Mouse (Mus musculus): Measurements from ENCODE around the gene Bax. TPM values are rescaled to one million over a fixed set of nuclear protein-coding genes. Genes with fewer than 3 reads are reported as not detected.

The Bax gene
- total RNA-seq, 2 experiments from 2014 or later, result 21.5 to 29.6 TPM

DNA sequence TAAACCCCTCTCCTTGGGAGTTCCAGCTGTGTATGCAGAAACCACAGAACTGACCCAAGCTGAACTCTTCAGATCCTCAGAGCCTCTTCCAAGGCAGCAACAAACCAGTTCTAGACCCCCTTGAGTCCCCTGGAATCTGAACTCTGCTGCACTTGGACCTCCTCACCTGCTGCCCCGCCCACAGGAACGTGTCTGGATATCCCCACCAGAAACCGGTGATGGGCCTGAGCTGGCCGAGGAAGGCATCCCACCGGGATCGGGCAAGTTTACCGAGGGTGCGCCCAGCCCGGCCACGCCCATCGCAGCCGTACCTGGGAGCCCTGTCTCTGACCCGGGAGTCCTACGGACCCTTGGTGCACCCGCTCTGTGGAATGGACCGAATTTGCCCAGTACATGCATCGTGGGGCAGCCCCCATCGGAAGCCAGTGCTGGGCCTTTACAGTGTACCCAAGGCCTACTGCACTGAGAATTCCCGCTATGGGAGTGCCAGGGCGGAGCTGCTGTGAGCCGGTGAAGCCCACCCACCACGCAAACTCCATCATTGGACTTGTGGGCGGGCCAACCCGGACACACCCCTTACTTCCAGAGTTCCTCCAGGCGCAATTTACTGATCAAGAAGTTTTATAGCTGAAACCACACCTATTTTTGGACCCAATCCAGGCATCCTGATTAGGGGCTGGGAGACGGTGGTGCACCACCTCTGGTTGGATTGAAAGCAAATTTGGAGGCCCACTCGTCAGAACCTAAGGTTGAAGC, 46.7 kb downstream of the Bax start:
- ATAC-seq (replicated peaks; ENCODE audit: poor library complexity), result no peak

DNA sequence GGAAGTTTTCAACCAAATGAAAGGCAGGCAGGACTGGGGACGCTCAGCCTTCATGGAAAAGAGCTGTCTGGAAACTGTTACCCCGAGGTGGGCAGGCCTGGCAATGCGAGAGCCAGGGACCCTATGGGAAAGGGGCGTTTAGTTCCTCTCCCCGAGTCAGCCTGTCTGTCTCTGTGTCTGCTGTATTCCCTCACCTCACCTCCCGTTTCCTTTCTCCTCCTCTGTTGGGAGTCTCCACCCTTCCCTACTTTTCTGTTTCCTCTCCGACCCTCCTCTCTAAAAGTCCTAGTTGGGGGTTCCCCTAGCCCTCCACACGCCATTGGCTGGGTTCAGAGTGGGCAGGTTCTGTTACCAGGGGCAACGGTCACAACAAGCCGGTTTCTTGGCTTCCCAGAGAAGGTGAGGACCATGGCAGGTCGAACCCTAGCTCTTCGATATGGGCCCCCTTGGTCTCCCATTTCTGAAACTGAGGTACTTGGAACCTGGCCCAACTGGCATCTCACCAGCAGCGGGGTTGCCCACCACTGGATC, 48.7 kb downstream of the Bax start:
- ATAC-seq (replicated peaks; ENCODE audit: poor library complexity), result no peak

DNA sequence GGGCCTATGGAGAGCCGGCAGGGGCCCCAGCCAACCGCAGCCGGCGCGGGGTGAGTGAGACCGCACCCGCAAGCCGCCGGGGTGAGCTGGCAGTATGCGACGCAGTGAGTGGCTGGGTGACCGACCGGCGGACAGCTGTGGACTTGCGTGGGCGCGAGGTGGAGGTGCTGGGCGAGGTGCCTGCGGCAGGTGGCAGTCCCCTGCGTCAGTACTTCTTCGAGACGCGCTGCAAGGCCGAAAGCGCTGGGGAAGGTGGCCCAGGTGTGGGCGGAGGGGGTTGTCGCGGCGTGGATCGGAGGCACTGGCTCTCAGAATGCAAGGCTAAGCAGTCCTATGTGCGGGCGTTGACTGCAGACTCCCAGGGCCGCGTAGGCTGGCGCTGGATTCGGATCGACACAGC, 51.1 kb downstream of the Bax start:
- no peak for ATAC-seq (replicated peaks; ENCODE audit: poor library complexity)

DNA sequence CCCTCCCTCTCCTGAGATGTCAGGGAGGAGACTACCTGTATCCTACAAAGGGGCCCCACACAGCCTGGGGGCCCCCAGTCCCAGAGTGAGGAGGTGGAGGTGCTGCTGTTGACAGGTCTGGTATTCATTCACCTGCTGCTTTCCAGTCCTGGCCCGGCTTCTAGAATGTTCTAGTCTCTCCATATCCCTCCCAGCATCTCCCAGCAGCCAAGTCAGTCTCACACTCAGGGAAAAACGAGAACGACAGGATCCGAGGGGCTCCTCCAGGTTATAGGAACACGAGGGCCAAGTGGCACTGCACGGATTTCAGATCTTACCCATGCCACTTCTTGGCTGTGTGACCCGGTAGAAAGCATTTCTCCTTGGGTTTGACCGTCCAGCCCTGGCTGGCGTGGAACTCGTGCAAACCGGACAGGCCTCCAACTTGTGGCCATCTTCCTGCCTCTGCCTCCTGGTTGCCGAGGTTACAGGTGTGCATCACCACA, 51.9 kb downstream of the Bax start:
- ATAC-seq (replicated peaks; ENCODE audit: poor library complexity), result no peak

DNA sequence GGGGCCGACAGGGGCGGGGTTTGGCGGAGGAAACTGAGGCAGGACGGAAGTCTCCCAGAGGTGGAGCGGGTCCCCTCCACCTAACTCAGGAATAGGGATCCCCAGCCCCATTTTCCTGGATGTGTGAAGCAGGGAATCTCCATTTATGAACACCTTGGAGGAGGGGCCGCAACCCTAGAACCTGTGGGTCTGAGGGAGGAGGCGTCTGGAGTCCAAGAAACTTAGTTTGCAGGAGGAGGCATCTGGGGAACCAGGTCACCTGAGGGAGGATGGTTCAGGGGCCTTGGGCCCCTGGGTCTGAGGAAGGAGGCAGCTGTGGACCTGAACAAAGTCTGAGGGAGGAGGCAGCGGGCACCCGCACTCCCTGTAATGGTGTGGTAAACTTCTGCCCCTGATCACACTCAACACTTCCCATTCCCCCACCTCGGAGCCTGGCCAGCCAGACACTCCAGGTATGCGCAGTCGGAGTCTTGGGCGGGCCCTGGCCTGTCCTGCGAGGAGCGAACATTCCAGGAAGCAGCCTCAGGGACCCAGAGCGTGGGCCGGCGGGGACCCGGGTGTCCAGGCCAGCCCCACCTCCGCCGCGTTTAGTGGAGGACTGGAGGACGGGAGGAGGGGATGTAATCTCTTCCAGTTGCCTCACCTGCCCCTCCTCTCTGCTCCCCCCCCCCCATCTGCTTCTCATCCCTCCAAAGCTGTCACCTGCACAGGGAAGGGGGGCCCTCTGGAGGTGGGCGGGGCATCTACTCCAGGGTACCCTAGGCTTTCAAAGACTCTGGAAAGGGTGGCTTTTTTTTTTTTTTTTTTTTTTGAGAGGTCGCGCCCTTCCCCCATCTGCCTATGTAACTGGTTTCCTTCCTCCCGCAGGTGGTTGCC, 52.6 kb downstream of the Bax start:
- ATAC-seq (replicated peaks; ENCODE audit: poor library complexity), result no peak

DNA sequence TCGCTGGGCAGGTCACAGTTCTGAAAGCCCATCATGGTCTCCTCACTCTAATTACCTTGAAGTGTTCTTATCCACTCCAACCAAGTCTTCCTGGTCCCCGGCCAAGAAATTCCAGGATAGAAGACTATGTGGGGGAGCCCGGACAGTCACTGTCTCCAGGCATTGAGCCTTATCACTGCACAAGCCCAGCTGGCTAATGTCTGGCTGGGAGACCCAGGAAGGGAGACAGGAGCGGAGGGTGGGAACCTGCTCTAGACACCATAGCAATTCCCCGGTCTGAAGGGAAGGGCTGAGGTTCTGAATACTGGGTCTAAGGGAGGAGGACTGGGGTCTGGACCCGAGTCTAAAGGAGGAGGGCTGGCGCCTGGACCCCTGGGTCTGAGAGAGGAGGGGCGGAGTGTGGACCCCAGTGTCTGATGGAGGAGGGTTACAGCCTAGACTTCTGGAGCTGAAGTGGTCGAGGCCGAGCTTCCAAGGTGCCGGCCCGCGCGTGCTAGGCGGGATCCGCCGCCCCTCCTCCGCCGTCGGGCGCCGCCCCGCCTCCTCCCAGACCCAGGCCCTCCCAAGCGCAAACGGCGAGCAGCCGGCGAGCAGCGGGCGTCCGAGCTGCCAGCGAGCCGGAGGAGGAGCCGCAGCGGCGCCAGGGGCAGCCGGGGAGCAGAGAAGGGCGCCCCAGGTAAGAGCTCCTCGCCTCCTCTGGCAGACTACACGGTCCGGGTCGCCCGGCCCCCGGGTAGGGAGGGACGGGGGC, 53.4 kb downstream of the Bax start, which contains the start of gene Ntf5:
TSS of gene Ntf5 (plus strand) at position 583 of the 751 bp plus-strand sequence.
- no peak for ATAC-seq (replicated peaks; ENCODE audit: poor library complexity)

DNA sequence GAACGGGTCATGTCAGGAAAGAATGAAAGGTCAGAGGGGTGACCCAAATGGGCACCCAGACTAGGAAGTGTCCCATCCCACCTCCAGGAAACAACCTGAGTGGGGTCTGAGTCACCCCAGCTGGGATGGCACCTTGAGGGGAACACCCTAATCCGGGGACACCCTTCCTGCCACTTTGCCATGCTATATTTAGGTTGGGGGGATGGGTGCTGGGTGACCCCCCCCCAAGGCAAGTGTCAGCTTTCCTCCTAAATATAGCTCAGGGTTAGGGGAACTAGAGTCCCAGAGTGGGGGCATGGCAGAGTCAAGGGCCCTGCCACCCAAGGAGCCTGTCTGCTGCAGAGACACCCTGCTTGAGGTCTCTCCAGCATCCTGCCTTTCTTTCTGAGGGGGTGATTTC, 54.3 kb downstream of the Bax start:
- no peak for ATAC-seq (replicated peaks; ENCODE audit: poor library complexity)

Other genes starting within 250 kb of the Bax start
Only the 30 nearest of the 33 such genes appear.
- 104 and 124 TPM in 2 replicates for gene Cd37, start 227.8 kb downstream of the Bax start, total RNA-seq (2015)
- 76.6 and 81.9 TPM in 2 replicates for gene Cd37, start 227.8 kb downstream of the Bax start, total RNA-seq (2017)
- not detected in 2 replicates for gene Slc6a16, start 225.8 kb downstream of the Bax start, total RNA-seq (2015)
- gene Slc6a16, start 225.8 kb downstream of the Bax start, total RNA-seq (2017), result not detected in 2 replicates
- 0.10 TPM in 1 of 2 replicates, not detected in the other for gene Slc6a21, start 189.4 kb downstream of the Bax start, total RNA-seq (2015)
- not detected in 2 replicates for gene Slc6a21, start 189.4 kb downstream of the Bax start, total RNA-seq (2017)
- gene Trpm4, start 133.1 kb downstream of the Bax start, total RNA-seq (2015), result 1.0 and 1.8 TPM in 2 replicates
- gene Trpm4, start 133.1 kb downstream of the Bax start, total RNA-seq (2017), result 1.2 and 1.4 TPM in 2 replicates
- not detected in 2 replicates for gene Hrc, start 131.6 kb downstream of the Bax start, total RNA-seq (2015)
- not detected in 2 replicates for gene Hrc, start 131.6 kb downstream of the Bax start, total RNA-seq (2017)
- not detected in 2 replicates for gene Ppfia3, start 99.9 kb downstream of the Bax start, total RNA-seq (2015)
- gene Ppfia3, start 99.9 kb downstream of the Bax start, total RNA-seq (2017), result not detected in 2 replicates
- not detected in 2 replicates for gene Lin7b, start 96.3 kb downstream of the Bax start, total RNA-seq (2015)
- gene Lin7b, start 96.3 kb downstream of the Bax start, total RNA-seq (2017), result not detected in 2 replicates
- gene Snrnp70, start 71.2 kb downstream of the Bax start, total RNA-seq (2015), result 105 and 107 TPM in 2 replicates
- gene Snrnp70, start 71.2 kb downstream of the Bax start, total RNA-seq (2017), result 387 and 490 TPM in 2 replicates
- not detected in 2 replicates for gene Kcna7, start 61.2 kb downstream of the Bax start, total RNA-seq (2015)
- not detected in 2 replicates for gene Kcna7, start 61.2 kb downstream of the Bax start, total RNA-seq (2017)
- 0.10 TPM in 1 of 2 replicates, not detected in the other for gene Ntf5, start 53.2 kb downstream of the Bax start, total RNA-seq (2015)
- not detected in 2 replicates for gene Ntf5, start 53.2 kb downstream of the Bax start, total RNA-seq (2017)
- gene Lhb, start 46.1 kb downstream of the Bax start, total RNA-seq (2015), result not detected in 2 replicates
- gene Lhb, start 46.1 kb downstream of the Bax start, total RNA-seq (2017), result not detected in 2 replicates
- 22.6 and 26.2 TPM in 2 replicates for gene Gys1, start 32.1 kb downstream of the Bax start, total RNA-seq (2015)
- gene Gys1, start 32.1 kb downstream of the Bax start, total RNA-seq (2017), result 22.3 and 24.4 TPM in 2 replicates
- 180 and 205 TPM in 2 replicates for gene Ruvbl2, start 28.8 kb downstream of the Bax start, total RNA-seq (2015)
- 170 and 193 TPM in 2 replicates for gene Ruvbl2, start 28.8 kb downstream of the Bax start, total RNA-seq (2017)
- gene Ftl1, start 7.0 kb downstream of the Bax start, total RNA-seq (2015), result 1,479 and 1,608 TPM in 2 replicates
- 770 and 961 TPM in 2 replicates for gene Ftl1, start 7.0 kb downstream of the Bax start, total RNA-seq (2017)
- 0.07 TPM in 1 of 2 replicates, not detected in the other for gene Tulp2, start 15.0 kb upstream of the Bax start, total RNA-seq (2015)
- gene Tulp2, start 15.0 kb upstream of the Bax start, total RNA-seq (2017), result not detected in 2 replicates
- gene Gm45808, start 19.9 kb upstream of the Bax start, total RNA-seq (2015), result not detected in 2 replicates
- gene Gm45808, start 19.9 kb upstream of the Bax start, total RNA-seq (2017), result not detected in 2 replicates
- gene Dhdh, start 21.9 kb upstream of the Bax start, total RNA-seq (2015), result 18.6 and 22.4 TPM in 2 replicates
- gene Dhdh, start 21.9 kb upstream of the Bax start, total RNA-seq (2017), result 18.1 and 20.7 TPM in 2 replicates
- gene Nucb1, start 43.5 kb upstream of the Bax start, total RNA-seq (2015), result 112 and 114 TPM in 2 replicates
- gene Nucb1, start 43.5 kb upstream of the Bax start, total RNA-seq (2017), result 387 and 408 TPM in 2 replicates
- gene Ppp1r15a, start 59.4 kb upstream of the Bax start, total RNA-seq (2015), result 46.2 and 56.7 TPM in 2 replicates
- gene Ppp1r15a, start 59.4 kb upstream of the Bax start, total RNA-seq (2017), result 70.0 and 90.7 TPM in 2 replicates
- 0.67 TPM in 1 of 2 replicates, not detected in the other for gene Plekha4, start 59.4 kb upstream of the Bax start, total RNA-seq (2015)
- gene Plekha4, start 59.4 kb upstream of the Bax start, total RNA-seq (2017), result 0.04 and 0.34 TPM in 2 replicates
- gene Hsd17b14, start 88.0 kb upstream of the Bax start, total RNA-seq (2015), result 0.22 and 5.5 TPM in 2 replicates
- gene Hsd17b14, start 88.0 kb upstream of the Bax start, total RNA-seq (2017), result 1.2 and 8.2 TPM in 2 replicates
- gene Bcat2, start 103.3 kb upstream of the Bax start, total RNA-seq (2015), result 43.5 and 55.9 TPM in 2 replicates
- gene Bcat2, start 103.3 kb upstream of the Bax start, total RNA-seq (2017), result 37.0 and 44.0 TPM in 2 replicates
- not detected in 2 replicates for gene Fgf21, start 148.6 kb upstream of the Bax start, total RNA-seq (2015)
- gene Fgf21, start 148.6 kb upstream of the Bax start, total RNA-seq (2017), result not detected in 2 replicates
- not detected in 2 replicates for gene Fut1, start 150.4 kb upstream of the Bax start, total RNA-seq (2015)
- gene Fut1, start 150.4 kb upstream of the Bax start, total RNA-seq (2017), result not detected in 2 replicates
- gene Izumo1, start 154.9 kb upstream of the Bax start, total RNA-seq (2015), result 0.32 TPM in 1 of 2 replicates, not detected in the other
- 0.24 TPM in 1 of 2 replicates, not detected in the other for gene Izumo1, start 154.9 kb upstream of the Bax start, total RNA-seq (2017)
- 0.10 TPM in 1 of 2 replicates, not detected in the other for gene Rasip1, start 160.6 kb upstream of the Bax start, total RNA-seq (2015)
- 0.08 TPM in 1 of 2 replicates, not detected in the other for gene Rasip1, start 160.6 kb upstream of the Bax start, total RNA-seq (2017)
- 0.64 TPM in 1 of 2 replicates, not detected in the other for gene Mamstr, start 173.1 kb upstream of the Bax start, total RNA-seq (2015)
- 0.12 TPM in 1 of 2 replicates, not detected in the other for gene Mamstr, start 173.1 kb upstream of the Bax start, total RNA-seq (2017)
- gene Fut2, start 199.5 kb upstream of the Bax start, total RNA-seq (2015), result not detected in 2 replicates
- not detected in 2 replicates for gene Fut2, start 199.5 kb upstream of the Bax start, total RNA-seq (2017)
- not detected in 2 replicates for gene Ntn5, start 217.1 kb upstream of the Bax start, total RNA-seq (2015)
- not detected in 2 replicates for gene Ntn5, start 217.1 kb upstream of the Bax start, total RNA-seq (2017)
- gene Sec1, start 227.5 kb upstream of the Bax start, total RNA-seq (2015), result not detected in 2 replicates
- not detected in 2 replicates for gene Sec1, start 227.5 kb upstream of the Bax start, total RNA-seq (2017)